7 mouse cellular contexts compared by ENCODE assay signal in the genomic region with DNA sequence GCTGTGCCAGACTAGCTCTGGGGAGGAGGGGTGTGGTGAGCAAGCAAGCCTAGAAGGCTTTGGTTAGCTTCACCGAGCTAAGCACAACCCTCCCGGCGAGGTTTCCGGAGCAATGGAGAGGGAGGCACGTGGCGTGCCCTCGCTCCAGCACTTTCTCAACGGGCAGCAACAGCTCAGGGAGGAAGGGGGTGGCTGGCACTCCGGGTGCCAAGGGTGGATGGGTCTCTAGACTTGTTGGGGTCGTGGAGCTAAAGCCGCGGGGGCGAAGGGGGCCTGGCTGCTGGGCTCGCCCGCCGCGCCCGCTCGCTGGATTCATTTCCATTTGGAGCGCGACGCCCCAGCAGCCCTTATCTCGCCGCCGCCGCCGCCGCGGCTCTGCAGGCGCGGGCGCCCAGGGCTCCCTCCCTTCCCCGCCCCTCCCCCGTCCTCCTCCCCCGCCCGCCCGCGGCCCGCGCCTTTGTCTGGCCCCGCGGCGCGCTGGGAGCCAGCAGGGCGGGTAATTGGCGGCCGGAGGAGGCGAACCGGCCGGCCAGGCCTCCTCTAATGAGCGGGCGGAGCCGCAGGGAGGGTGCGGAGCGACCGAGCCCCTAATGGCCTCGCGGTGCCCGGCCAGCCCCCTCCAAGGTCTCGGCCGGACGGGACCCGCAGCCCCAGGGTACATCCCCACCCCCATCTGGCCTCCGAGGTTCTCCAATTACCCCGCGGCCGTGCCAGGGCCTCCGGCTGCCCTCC.
DNase-seq lines count a peak whose midpoint lies in the region; ATAC-seq and TF ChIP-seq lines count a peak whose summit lies in the region.

No protein-coding gene starts in this region.

- H3K9me3 ChIP-seq in embryonic facial prominence, embryonic 10.5 days = no peaks in the 10 kb centered on the region
- no peaks in the 10 kb centered on the region for H3K9me3 ChIP-seq in intestine, embryonic 16.5 days (ENCODE audit: control insufficient read depth, low read length)
- H3K9me3 ChIP-seq in limb, embryonic 13.5 days = no peaks in the 10 kb centered on the region
- H3K9me3 ChIP-seq in midbrain, embryonic 14.5 days (ENCODE audit: control insufficient read depth, low read length) = no peaks in the 10 kb centered on the region

- peak overlapping the region; percentile 94 for H3K27ac ChIP-seq in embryonic facial prominence, embryonic 10.5 days (replicated peaks)
- H3K27ac ChIP-seq in intestine, embryonic 16.5 days (ENCODE audit: low read length) = peak overlapping the region; percentile 91
- peak overlapping the region; percentile 81 for H3K27ac ChIP-seq in limb, embryonic 13.5 days
- peak overlapping the region; percentile 87 for H3K27ac ChIP-seq in midbrain, embryonic 14.5 days (replicated peaks; ENCODE audit: low read depth, low read length)
- peak overlapping the region; percentile 30 for H3K27ac ChIP-seq in spleen, adult 2 months (ENCODE audit: insufficient read depth, low read length)

- peak overlapping the region; percentile 57 for H3K4me3 ChIP-seq in embryonic facial prominence, embryonic 10.5 days
- peak overlapping the region; percentile 52 for H3K4me3 ChIP-seq in intestine, embryonic 16.5 days (ENCODE audit: low read length)
- H3K4me3 ChIP-seq in limb, embryonic 13.5 days = peak overlapping the region; percentile 46
- peak overlapping the region; percentile 35 for H3K4me3 ChIP-seq in midbrain, embryonic 14.5 days (replicated peaks; ENCODE audit: low read depth, low read length)
- peak overlapping the region; percentile 56 for H3K4me3 ChIP-seq in spleen, adult 2 months (ENCODE audit: extremely low read depth, insufficient read depth, insufficient read length)

- 13% methylated on average over 66 of the region's 68 CpGs for WGBS in embryonic facial prominence, embryonic 10.5 days
- WGBS in intestine, embryonic 16.5 days = 11% methylated on average over 41 of the region's 68 CpGs
- 8% methylated on average over 41 of the region's 68 CpGs for WGBS in limb, embryonic 13.5 days
- 14% methylated on average over 39 of the region's 68 CpGs for WGBS in midbrain, embryonic 14.5 days
- WGBS in spleen, adult 2 months = 15% methylated on average over 43 of the region's 68 CpGs

- no peak for TF ChIP-seq POLR2A in spleen, adult 2 months (IDR thresholded peaks at IDR 0.05; ENCODE audit: low read depth, low read length)

- peak; percentile 88 for ATAC-seq in intestine, embryonic 16.5 days
- peak; percentile 75 for ATAC-seq in limb, embryonic 13.5 days (ENCODE audit: low FRiP score, low read depth)
- peak; percentile 86 for ATAC-seq in midbrain, embryonic 14.5 days (ENCODE audit: low FRiP score, low TSS enrichment)

- peak overlapping the region; percentile 63 for H3K4me2 ChIP-seq in intestine, embryonic 16.5 days (ENCODE audit: low read depth, low read length)
- peak overlapping the region; percentile 68 for H3K4me2 ChIP-seq in limb, embryonic 13.5 days (replicated peaks)
- peak overlapping the region; percentile 63 for H3K4me2 ChIP-seq in midbrain, embryonic 14.5 days (ENCODE audit: low read length)

- peaks cover 37% of the 10 kb centered on the region for H3K4me1 ChIP-seq in embryonic facial prominence, embryonic 10.5 days
- H3K4me1 ChIP-seq in intestine, embryonic 16.5 days (ENCODE audit: control insufficient read depth, insufficient read depth, low read length) = peaks cover 5% of the 10 kb centered on the region
- H3K4me1 ChIP-seq in limb, embryonic 13.5 days = peaks cover 16% of the 10 kb centered on the region
- H3K4me1 ChIP-seq in midbrain, embryonic 14.5 days (ENCODE audit: control insufficient read depth, insufficient read depth, low read length) = peaks cover 7% of the 10 kb centered on the region
- H3K4me1 ChIP-seq in spleen, adult 2 months (ENCODE audit: control insufficient read depth, insufficient read depth, insufficient read length) = peaks cover 5% of the 10 kb centered on the region; the same call in 1 of the 2 replicates

- peak; percentile 73 for DNase-seq in adrenal gland, postnatal 14 days
- peak; percentile 81 for DNase-seq in embryonic facial prominence, embryonic 10.5 days (ENCODE audit: low spot score)
- peak; percentile 48 to 59 for DNase-seq in gastrocnemius, postnatal 4 days (ENCODE audit: low spot score in 2 of 2)
- peak; percentile 86 for DNase-seq in midbrain, embryonic 14.5 days
- peak in 1 of 2 experiments; percentile 8 for DNase-seq in spleen, adult 2 months (ENCODE audit: low read depth in 1 of 2, low spot score in 2 of 2)

- no peaks in the 10 kb centered on the region for H3K36me3 ChIP-seq in embryonic facial prominence, embryonic 10.5 days (replicated peaks)
- H3K36me3 ChIP-seq in intestine, embryonic 16.5 days (ENCODE audit: control insufficient read depth, insufficient read depth, low read length) = no peaks in the 10 kb centered on the region
- H3K36me3 ChIP-seq in limb, embryonic 13.5 days = no peaks in the 10 kb centered on the region
- H3K36me3 ChIP-seq in midbrain, embryonic 14.5 days (ENCODE audit: control insufficient read depth, insufficient read depth, low read length) = no peaks in the 10 kb centered on the region
- H3K36me3 ChIP-seq in spleen, adult 2 months (ENCODE audit: control insufficient read depth, insufficient read depth, low read length) = no peaks in the 10 kb centered on the region

- H3K27me3 ChIP-seq in embryonic facial prominence, embryonic 10.5 days (replicated peaks; ENCODE audit: low read depth, poor library complexity, severe bottlenecking) = peaks cover 94% of the 10 kb centered on the region
- H3K27me3 ChIP-seq in intestine, embryonic 16.5 days (replicated peaks; ENCODE audit: control insufficient read depth, insufficient read depth, low read length) = peaks cover 12% of the 10 kb centered on the region; the same call in 1 of the 2 replicates
- H3K27me3 ChIP-seq in limb, embryonic 13.5 days = peaks cover 48% of the 10 kb centered on the region
- no peaks in the 10 kb centered on the region; the same call in 1 of the 2 replicates for H3K27me3 ChIP-seq in midbrain, embryonic 14.5 days (ENCODE audit: control insufficient read depth, insufficient read depth, low read length)
- no peaks in the 10 kb centered on the region for H3K27me3 ChIP-seq in spleen, adult 2 months (ENCODE audit: control insufficient read depth, insufficient read depth, low read length)

- no peak for TF ChIP-seq CTCF in spleen, adult 2 months (IDR thresholded peaks at IDR 0.05; ENCODE audit: extremely low read depth, insufficient read depth, insufficient read length, insufficient replicate concordance)

- peak overlapping the region; percentile 81 for H3K9ac ChIP-seq in intestine, embryonic 16.5 days (ENCODE audit: low read depth, low read length)
- H3K9ac ChIP-seq in limb, embryonic 13.5 days = peak overlapping the region; percentile 75
- H3K9ac ChIP-seq in midbrain, embryonic 14.5 days (replicated peaks; ENCODE audit: low read length) = peak overlapping the region; percentile 70

Comparison
In these comparisons a context has a peak if more than half of its experiments do, and no peak if none do; other contexts are left out.
1. H3K27ac ChIP-seq: peak in every context shown above with its lines; median percentile 94 in embryonic facial prominence, embryonic 10.5 days; 91 in intestine, embryonic 16.5 days; 87 in midbrain, embryonic 14.5 days; 81 in limb, embryonic 13.5 days; 30 in spleen, adult 2 months.